18 mouse cellular contexts compared by ENCODE assay signal in the genomic region with DNA sequence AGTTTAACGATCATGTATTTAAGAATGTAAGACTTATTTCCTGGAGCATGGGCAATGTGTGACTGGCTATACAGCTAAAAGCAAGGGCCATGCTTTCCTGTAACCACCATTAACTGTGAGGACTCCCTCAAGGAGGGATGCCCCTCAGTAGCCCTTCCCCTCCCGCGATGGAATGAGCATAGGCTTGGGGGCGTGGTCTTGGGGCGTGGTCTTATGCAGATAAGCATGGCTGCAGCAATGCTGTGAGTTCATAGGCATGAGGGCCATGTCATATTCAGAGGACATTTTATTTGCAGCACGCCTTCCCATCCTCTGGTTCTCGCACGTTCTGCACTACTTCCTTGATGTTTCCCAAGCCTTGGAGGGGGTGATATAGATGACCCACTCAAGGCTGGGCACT.
DNase-seq lines count a peak whose midpoint lies in the region; ATAC-seq lines count a peak whose summit lies in the region.
"Had no signal": no experiment of that assay in that cellular context is flagged by ENCODE, and none has a peak within 500 bp of the region (broad histone marks: within the 10 kb centered on the region; RNA-seq: fewer than 3 reads in every experiment).

No protein-coding gene starts in this region.

- no peak overlapping the region for H3K9ac ChIP-seq in heart, embryonic 12.5 days
- no peak overlapping the region for H3K9ac ChIP-seq in midbrain, embryonic 11.5 days (ENCODE audit: low read length)
- H3K9ac ChIP-seq: forebrain, postnatal 0 days; heart, embryonic 13.5 days; midbrain, embryonic 12.5 days had no signal

- H3K27me3 ChIP-seq in heart, embryonic 12.5 days (replicated peaks): no peaks in the 10 kb centered on the region
- no peaks in the 10 kb centered on the region for H3K27me3 ChIP-seq in embryonic facial prominence, embryonic 10.5 days (replicated peaks; ENCODE audit: low read depth, poor library complexity, severe bottlenecking)
- H3K27me3 ChIP-seq in midbrain, embryonic 11.5 days (ENCODE audit: control insufficient read depth, insufficient read depth, low read length): no peaks in the 10 kb centered on the region
- H3K27me3 ChIP-seq: heart, embryonic 13.5 days; midbrain, embryonic 12.5 days had no signal

- DNase-seq in heart, adult 11 months: peak; percentile 73
- peak; percentile 45 for DNase-seq in ES-CJ7 (ENCODE audit: low read depth, low spot score)
- DNase-seq in embryonic facial prominence, embryonic 10.5 days (ENCODE audit: low spot score): peak; percentile 34
- DNase-seq in kidney, adult 8-10 months: no peak
- DNase-seq in kidney, postnatal 14 days: no peak
- DNase-seq in midbrain, embryonic 11.5 days (ENCODE audit: low spot score, missing footprints): no peak
- DNase-seq: adrenal gland, postnatal 25 days; cerebellum, adult 2 months; forebrain, postnatal 0 days; heart, postnatal 36 days; kidney, adult 9 months; lung, postnatal 36 days had no signal

- 39% methylated on average over 8 of the region's 8 CpGs for WGBS in heart, embryonic 12.5 days
- WGBS in embryonic facial prominence, embryonic 10.5 days: 49% methylated on average over 8 of the region's 8 CpGs
- 53% methylated on average over 8 of the region's 8 CpGs for WGBS in midbrain, embryonic 11.5 days

- ATAC-seq in heart, embryonic 12.5 days (ENCODE audit: insufficient number of reproducible peaks, low FRiP score): no peak
- peak; percentile 46 for ATAC-seq in megakaryocyte progenitor cell, adult 5-6 weeks (replicated peaks; ENCODE audit: poor library complexity)
- no peak for ATAC-seq in midbrain, embryonic 11.5 days (ENCODE audit: low FRiP score)
- ATAC-seq: activated CD4-positive, CD25-positive, alpha-beta regulatory T cell, adult 4 months; forebrain, postnatal 0 days; hindbrain, postnatal 0 days had no signal

- no peak overlapping the region for H3K4me3 ChIP-seq in heart, embryonic 12.5 days
- H3K4me3 ChIP-seq in embryonic facial prominence, embryonic 10.5 days: no peak overlapping the region
- no peak overlapping the region for H3K4me3 ChIP-seq in midbrain, embryonic 11.5 days (ENCODE audit: low read depth, low read length)
- H3K4me3 ChIP-seq: heart, embryonic 13.5 days; midbrain, embryonic 12.5 days had no signal

- H3K36me3 ChIP-seq in heart, embryonic 12.5 days: no peaks in the 10 kb centered on the region
- H3K36me3 ChIP-seq in embryonic facial prominence, embryonic 10.5 days (replicated peaks): no peaks in the 10 kb centered on the region
- H3K36me3 ChIP-seq in midbrain, embryonic 11.5 days (ENCODE audit: control insufficient read depth, insufficient read depth, low read length): no peaks in the 10 kb centered on the region
- H3K36me3 ChIP-seq: heart, embryonic 13.5 days; midbrain, embryonic 12.5 days had no signal

- no peak overlapping the region for H3K27ac ChIP-seq in heart, embryonic 12.5 days (ENCODE audit: poor library complexity, severe bottlenecking)
- H3K27ac ChIP-seq in embryonic facial prominence, embryonic 10.5 days (replicated peaks): no peak overlapping the region
- H3K27ac ChIP-seq in midbrain, embryonic 11.5 days (ENCODE audit: low read depth, low read length): no peak overlapping the region
- H3K27ac ChIP-seq: heart, embryonic 13.5 days; hindbrain, postnatal 0 days; midbrain, embryonic 12.5 days had no signal

- H3K9me3 ChIP-seq in heart, embryonic 12.5 days (replicated peaks): 0 out of 2 replicates have a peak, but pooled peaks cover 3% of the 10 kb centered on the region
- H3K9me3 ChIP-seq in embryonic facial prominence, embryonic 10.5 days: no peaks in the 10 kb centered on the region
- no peaks in the 10 kb centered on the region for H3K9me3 ChIP-seq in midbrain, embryonic 11.5 days (ENCODE audit: control insufficient read depth, low read length)
- H3K9me3 ChIP-seq: heart, embryonic 13.5 days; midbrain, embryonic 12.5 days had no signal

- no peak overlapping the region for H3K4me2 ChIP-seq in heart, embryonic 12.5 days
- no peak overlapping the region for H3K4me2 ChIP-seq in midbrain, embryonic 11.5 days
- H3K4me2 ChIP-seq: heart, embryonic 13.5 days; midbrain, embryonic 12.5 days had no signal

- H3K4me1 ChIP-seq in heart, embryonic 12.5 days (replicated peaks): no peaks in the 10 kb centered on the region
- peaks cover 12% of the 10 kb centered on the region; the same call in 1 of the 2 replicates for H3K4me1 ChIP-seq in embryonic facial prominence, embryonic 10.5 days
- no peaks in the 10 kb centered on the region for H3K4me1 ChIP-seq in midbrain, embryonic 11.5 days (ENCODE audit: control insufficient read depth, insufficient read depth, low read length)
- H3K4me1 ChIP-seq: heart, embryonic 13.5 days had no signal

Comparison
In these comparisons a context has a peak if more than half of its experiments do, and no peak if none do; other contexts are left out.
1. DNase-seq: peak in heart, adult 11 months (single experiment), ES-CJ7 (single experiment) and embryonic facial prominence, embryonic 10.5 days (single experiment); none in kidney, adult 8-10 months (0 of 2), kidney, postnatal 14 days (single experiment) and midbrain, embryonic 11.5 days (single experiment).